Mouse (Mus musculus): ENCODE measurements around the gene Thra. TPM values are rescaled to one million over a fixed set of nuclear protein-coding genes. Genes with fewer than 3 reads are reported as not detected.
"Not testable (repeated sequence)": the region's sequence is repeated elsewhere in the genome, so short reads cannot be mapped to it uniquely, and the experiment has no call there.

Thra gene
- polyA plus RNA-seq, 1 experiment = 83.9 TPM

DNA sequence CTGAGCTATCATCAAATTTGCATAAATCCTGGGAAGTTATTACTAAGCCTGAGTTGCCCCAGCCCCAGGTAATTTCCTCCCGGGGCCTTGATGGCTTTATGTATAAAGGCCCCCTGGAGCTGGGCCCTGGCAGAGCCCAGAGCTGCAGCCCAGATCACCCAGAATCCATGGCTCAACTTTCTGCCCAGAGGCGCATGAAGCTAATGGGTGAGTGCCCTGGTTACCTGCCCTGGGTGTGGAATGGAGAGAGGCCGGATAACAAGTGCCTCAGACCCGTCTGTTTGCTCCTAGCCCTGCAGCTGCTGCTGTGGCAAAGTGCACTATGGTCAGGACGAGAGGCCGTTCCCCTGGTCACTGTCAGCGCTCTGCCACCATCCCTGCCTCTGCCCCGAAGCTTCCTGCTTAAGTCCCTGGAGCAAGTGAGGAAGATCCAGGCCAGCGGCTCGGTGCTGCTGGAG lies 39.2 kb upstream of the Thra start, which contains the start of gene Csf3:
TSS of gene Csf3 (plus strand) at position 51 of the 458 bp plus-strand sequence.
- Histone ChIP-seq H3K4me1 (ENCODE audit: control insufficient read depth, insufficient read depth, low read length) (no peaks in the 10 kb centered on the region; the same call in 1 of the 2 replicates), H3K27ac (ENCODE audit: insufficient read depth, low read length) (no peak within 1 kb of the TSS), H3K4me3 (ENCODE audit: insufficient read depth, low read length) (no peak within 1 kb of the TSS)
- no peak for TF ChIP-seq POLR2A (IDR thresholded peaks at IDR 0.05; ENCODE audit: low read depth, low read length)
- TF ChIP-seq CTCF (IDR thresholded peaks at IDR 0.05; ENCODE audit: borderline replicate concordance, insufficient read depth, low read length) = no peak

DNA sequence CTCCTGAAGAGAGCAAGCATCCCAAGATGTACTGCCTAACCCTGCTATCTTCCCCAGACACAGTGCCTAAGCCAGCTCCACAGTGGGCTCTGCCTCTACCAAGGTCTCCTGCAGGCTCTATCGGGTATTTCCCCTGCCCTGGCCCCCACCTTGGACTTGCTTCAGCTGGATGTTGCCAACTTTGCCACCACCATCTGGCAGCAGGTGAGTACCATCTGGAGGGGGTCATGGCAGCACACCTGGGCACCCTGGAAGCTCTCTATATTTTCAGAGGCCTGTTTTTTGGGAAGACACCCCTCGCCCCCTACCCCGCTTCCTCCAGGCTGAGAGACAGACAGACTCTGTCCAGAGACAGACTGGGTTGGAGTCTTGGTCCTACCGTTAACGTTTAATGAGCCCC lies 38.1 kb upstream of the Thra start:
- Histone ChIP-seq H3K27ac (ENCODE audit: insufficient read depth, low read length) (no peak overlapping the region), H3K4me1 (ENCODE audit: control insufficient read depth, insufficient read depth, low read length) (no peaks in the 10 kb centered on the region; the same call in 1 of the 2 replicates), H3K4me3 (ENCODE audit: insufficient read depth, low read length) (no peak overlapping the region)
- no peak for TF ChIP-seq POLR2A (IDR thresholded peaks at IDR 0.05; ENCODE audit: low read depth, low read length)
- TF ChIP-seq CTCF (IDR thresholded peaks at IDR 0.05; ENCODE audit: borderline replicate concordance, insufficient read depth, low read length) = no peak

DNA sequence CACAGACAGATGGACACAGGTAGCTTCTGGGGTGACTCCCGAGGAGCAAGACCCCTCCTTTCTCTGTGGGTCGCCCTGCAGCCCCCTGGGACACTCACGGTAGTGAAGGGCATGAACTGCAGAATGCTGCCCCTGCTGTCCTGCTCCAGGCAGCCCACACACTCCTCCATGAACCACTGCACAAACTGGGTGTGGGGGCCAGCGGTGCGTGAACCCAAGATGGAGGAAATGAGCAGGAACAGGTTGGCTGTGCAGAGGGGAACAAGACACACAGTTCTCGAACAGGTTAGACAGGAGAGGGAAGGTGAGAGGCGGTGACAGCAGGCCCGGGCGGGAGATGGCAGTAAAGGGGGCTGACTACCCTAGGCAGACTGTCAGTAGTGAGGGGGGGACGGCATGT lies 35.4 kb upstream of the Thra start:
- no peak overlapping the region for H3K27ac ChIP-seq (ENCODE audit: insufficient read depth, low read length)
- H3K4me3 ChIP-seq (ENCODE audit: insufficient read depth, low read length) = no peak overlapping the region
- H3K4me1 ChIP-seq (ENCODE audit: control insufficient read depth, insufficient read depth, low read length) = peaks cover 8% of the 10 kb centered on the region
- TF ChIP-seq CTCF (IDR thresholded peaks at IDR 0.05; ENCODE audit: borderline replicate concordance, insufficient read depth, low read length) (no peak), POLR2A (IDR thresholded peaks at IDR 0.05; ENCODE audit: low read depth, low read length) (no peak)

DNA sequence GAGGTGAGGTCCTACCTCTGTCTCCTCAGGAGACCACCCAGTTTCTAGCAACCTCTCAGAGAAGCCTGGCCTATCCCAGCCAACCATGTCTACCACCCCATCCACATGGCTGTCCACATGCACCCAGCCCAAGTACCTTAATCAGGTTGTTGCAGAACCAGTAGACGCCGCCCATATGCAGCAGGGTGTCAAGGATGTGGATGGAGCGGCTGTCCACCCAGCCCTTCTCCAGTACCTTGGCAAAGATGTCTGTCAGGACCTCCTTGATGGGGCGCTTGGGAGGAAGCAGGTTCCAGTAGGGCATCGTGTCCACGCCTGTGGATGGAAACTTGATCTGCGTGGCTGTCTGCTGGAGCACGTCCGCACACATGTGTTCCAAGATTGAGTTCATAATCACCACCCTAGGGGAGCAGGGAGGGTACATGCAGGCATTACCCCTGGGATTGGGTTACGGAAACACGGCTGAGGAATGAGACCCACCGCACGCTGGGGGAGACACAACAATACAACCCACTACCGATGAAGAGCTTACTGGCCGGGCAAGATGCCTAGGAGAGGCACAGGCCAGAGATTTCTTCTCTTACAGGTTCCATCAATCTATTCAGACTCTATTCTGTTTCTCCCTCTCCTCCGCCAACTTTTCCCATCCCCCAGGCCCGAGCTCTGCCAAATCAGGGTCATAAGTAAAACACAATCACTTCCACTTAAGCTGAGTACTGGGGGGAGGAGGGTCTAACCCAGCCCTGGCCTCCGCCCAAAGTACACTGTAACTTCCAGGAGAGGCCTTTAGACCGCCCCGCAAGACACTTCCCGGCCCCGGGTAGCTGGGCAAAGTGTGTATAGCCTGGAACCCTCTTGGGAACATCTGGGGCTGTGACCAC lies 32.8 kb upstream of the Thra start:
- H3K4me1 ChIP-seq (ENCODE audit: control insufficient read depth, insufficient read depth, low read length) = peaks cover 8% of the 10 kb centered on the region
- TF ChIP-seq POLR2A (IDR thresholded peaks at IDR 0.05; ENCODE audit: low read depth, low read length) (no peak), CTCF (IDR thresholded peaks at IDR 0.05; ENCODE audit: borderline replicate concordance, insufficient read depth, low read length) (no peak)
- H3K4me3 ChIP-seq (ENCODE audit: insufficient read depth, low read length) = no peak overlapping the region
- peak overlapping the region; percentile 43 for H3K27ac ChIP-seq (ENCODE audit: insufficient read depth, low read length)

DNA sequence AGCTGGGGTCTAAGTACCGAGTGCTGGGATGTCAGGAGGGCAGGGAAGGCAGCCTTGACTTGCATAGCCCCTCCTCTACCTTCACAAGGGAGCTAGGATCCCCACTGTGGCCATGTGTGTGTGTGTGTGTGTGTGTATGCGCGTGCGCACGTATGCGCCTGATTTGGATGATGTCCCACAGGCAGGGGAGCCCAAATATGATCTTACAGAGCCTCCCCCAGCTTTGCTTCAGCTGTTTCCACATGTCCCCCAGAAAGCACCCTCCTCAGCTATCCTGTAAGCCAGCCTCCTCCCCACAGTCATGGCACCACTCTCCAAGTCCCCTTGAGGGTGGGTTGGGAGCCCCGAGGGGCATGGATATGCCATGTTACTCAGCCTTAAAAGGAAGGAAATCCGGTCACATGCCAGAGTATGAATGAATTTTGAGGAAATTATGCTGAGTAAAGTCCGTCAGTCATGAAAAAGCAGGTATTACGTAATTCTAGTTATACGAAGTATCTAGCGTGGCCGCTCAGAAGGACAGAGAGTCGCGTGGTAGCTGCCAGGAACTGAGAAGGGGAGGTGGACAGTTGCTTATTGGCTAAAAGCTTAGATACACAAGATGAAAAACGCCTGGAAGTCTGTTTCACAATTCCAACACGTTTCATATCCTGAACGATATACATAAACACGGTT lies 32.0 kb upstream of the Thra start:
- H3K4me3 ChIP-seq (ENCODE audit: insufficient read depth, low read length) = no peak overlapping the region
- H3K27ac ChIP-seq (ENCODE audit: insufficient read depth, low read length) = peak overlapping the region; percentile 43
- no peak for TF ChIP-seq CTCF (IDR thresholded peaks at IDR 0.05; ENCODE audit: borderline replicate concordance, insufficient read depth, low read length)
- TF ChIP-seq POLR2A (IDR thresholded peaks at IDR 0.05; ENCODE audit: low read depth, low read length) = no peak
- peaks cover 8% of the 10 kb centered on the region for H3K4me1 ChIP-seq (ENCODE audit: control insufficient read depth, insufficient read depth, low read length)

DNA sequence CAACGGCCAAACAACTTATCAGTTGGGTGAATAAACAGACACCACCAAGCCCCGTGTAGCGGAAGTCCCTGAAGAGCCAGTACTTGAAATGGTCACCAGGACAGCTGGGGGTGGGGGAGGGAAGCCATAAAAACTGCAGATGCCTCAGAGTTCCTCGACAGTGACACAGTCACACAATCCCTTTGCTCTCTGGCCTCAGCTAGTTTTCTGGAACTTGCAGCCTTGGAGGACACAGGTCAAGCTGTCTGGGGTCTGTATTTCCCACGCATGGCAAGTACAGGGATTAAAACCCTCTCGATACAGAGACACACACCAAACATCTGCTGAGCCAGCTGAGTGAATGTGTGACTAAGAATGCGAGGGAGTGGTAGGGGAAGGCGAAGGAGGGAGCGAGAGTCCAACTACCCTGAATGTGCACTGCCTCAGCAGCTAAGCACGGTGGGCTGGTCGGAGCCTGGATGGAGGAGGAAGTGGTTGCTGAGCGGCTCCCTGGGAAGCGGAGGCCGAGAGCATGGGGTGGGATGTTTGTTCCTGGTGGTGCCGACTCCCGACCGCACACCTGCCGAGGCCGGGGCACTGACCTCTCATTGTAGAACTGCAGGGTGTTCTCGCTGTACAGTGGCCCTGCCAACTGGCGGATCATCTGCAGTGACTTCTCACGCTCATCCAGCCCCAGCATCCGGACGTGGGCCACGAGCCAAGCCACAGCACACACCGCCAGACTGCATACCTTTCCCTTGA lies 31.3 kb upstream of the Thra start:
- Histone ChIP-seq H3K4me3 (ENCODE audit: insufficient read depth, low read length) (no peak overlapping the region), H3K4me1 (ENCODE audit: control insufficient read depth, insufficient read depth, low read length) (peaks cover 8% of the 10 kb centered on the region), H3K27ac (ENCODE audit: insufficient read depth, low read length) (peak overlapping the region; percentile 43)
- no peak for TF ChIP-seq CTCF (IDR thresholded peaks at IDR 0.05; ENCODE audit: borderline replicate concordance, insufficient read depth, low read length)
- no peak for TF ChIP-seq POLR2A (IDR thresholded peaks at IDR 0.05; ENCODE audit: low read depth, low read length)

DNA sequence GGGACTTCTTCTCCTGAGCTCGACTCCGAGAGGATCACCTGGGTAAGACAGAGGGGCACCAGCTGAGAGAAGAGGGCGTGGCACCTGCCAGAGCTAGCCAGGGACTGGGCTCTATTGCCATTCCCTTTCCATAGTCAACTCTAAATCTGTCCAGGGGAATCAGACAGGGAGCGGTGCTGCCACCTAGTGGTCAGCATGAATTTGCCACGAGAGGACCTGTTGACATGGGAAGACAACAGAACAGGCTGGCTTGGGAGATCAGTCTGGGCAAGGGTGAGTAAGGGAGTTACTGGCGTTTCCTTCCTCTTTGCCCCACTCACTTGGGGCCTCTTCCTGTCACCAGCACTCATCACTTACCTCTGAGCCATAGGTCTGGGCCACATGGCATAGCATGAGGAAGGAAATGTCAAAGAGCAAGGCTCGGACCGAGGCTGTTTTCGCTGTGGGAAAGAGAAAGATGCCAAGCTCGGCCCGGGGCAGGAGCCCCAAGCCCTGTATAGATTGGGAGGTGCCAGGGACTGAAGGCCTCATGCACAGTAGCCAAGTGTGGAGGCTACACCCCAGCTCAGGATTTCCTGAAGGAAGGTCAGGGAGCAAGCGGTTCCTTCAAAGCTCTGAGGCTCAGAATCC lies 29.9 kb upstream of the Thra start:
- TF ChIP-seq CTCF (IDR thresholded peaks at IDR 0.05; ENCODE audit: borderline replicate concordance, insufficient read depth, low read length) = peak; percentile 89
- TF ChIP-seq POLR2A (IDR thresholded peaks at IDR 0.05; ENCODE audit: low read depth, low read length) = no peak
- H3K27ac ChIP-seq (ENCODE audit: insufficient read depth, low read length) = peak overlapping the region; percentile 43; the same call in 1 of the 2 replicates
- H3K4me3 ChIP-seq (ENCODE audit: insufficient read depth, low read length) = no peak overlapping the region
- peaks cover 8% of the 10 kb centered on the region for H3K4me1 ChIP-seq (ENCODE audit: control insufficient read depth, insufficient read depth, low read length)

DNA sequence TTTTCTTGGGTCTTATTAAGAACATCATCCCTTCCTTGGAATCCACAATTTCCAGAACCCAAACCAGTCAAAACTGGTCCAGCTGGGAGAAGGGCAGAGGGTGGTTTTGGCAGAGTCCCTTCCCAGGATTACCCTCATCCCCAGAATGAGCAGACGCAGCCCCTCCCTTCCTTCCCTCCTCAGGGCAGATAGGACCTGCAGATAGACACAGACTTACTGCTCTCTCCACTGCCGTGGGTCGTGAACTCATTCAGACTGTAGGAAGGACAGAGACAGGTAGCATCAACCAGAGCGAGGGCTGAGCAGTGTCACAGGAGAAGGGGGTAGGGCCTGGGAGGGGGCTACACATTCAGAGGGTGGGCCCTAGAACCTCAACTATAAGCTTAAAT lies 29.4 kb upstream of the Thra start:
- Histone ChIP-seq H3K4me1 (ENCODE audit: control insufficient read depth, insufficient read depth, low read length) (peaks cover 8% of the 10 kb centered on the region), H3K27ac (ENCODE audit: insufficient read depth, low read length) (no peak overlapping the region), H3K4me3 (ENCODE audit: insufficient read depth, low read length) (no peak overlapping the region)
- TF ChIP-seq POLR2A (IDR thresholded peaks at IDR 0.05; ENCODE audit: low read depth, low read length) (no peak), CTCF (IDR thresholded peaks at IDR 0.05; ENCODE audit: borderline replicate concordance, insufficient read depth, low read length) (no peak)

DNA sequence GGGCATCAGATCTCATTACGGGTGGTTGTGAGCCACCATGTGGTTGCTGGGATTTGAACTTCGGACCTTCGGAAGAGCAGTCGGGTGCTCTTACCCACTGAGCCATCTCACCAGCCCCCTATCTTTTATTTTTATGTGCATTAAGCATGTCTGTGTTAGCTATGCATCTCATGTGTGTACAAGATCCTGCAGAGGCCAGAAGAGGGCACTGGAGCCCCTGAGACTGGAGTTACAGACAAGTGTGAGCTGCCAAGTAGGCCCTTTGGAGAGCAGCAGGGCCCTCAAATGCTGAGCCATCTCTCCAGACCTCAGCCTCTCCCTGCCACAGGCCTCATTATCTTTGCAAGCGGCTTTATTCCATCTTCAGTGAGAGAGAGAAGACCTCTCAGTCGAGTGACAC lies 28.4 kb upstream of the Thra start:
- not testable (repeated sequence) for H3K27ac ChIP-seq (ENCODE audit: insufficient read depth, low read length); H3K4me1 ChIP-seq (ENCODE audit: control insufficient read depth, insufficient read depth, low read length); H3K4me3 ChIP-seq (ENCODE audit: insufficient read depth, low read length)
